Mouse (Mus musculus): ENCODE measurements around the gene Hmbs.

DNA sequence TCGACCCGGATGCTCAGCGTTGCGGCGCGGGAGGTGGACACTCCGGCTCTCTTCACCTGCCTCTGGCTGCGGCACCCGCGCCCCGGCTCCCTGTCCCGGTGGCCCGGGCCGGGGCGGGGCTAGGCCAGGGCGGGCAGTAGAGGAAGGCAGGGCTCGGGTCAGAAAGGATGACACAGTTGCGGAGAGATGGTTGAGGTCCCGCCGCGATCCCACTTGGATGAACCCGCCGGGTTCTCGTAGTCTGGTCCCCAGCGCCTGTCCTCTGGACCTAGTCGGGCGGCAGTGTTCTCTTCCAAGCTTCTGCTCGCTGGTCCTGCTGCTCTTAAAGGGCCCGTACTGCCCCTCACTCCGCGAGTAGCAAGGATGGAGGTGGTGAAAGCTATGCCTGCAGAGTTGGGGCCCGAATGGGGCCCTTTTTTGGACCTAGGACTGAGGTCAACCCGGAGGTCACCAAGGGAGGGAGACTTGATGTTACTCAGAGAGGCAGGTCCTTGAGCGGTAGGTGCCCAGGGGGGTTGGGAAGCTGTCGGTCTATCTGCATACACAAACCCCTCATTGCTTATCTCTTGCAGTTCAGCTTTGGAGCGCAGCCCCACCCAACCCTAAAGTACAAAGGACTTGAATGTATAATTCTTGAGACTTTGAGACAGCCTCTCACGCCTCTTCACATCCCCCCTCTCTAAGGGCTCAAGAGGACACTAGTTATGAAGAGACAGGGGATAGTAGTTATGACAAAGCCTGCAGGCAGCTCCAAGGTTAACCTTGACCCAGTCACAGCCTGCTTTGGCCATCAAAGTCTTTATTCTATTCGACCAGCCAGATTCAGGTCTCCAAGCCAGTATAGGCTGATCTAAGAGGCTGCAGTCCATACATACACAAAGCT, 55.7 kb downstream of the Hmbs start, which contains the start of gene Abcg4:
- TF ChIP-seq GATA1 (IDR thresholded peaks at IDR 0.05; ENCODE audit: borderline replicate concordance, low read length) = no peak
- no peak for TF ChIP-seq FLI1 (IDR thresholded peaks at IDR 0.05; ENCODE audit: low read length)
